Mouse (Mus musculus) heart, adult 2 months (tissue): ENCODE data around the gene Cend1. TPM values are rescaled to one million over a fixed set of nuclear protein-coding genes. Genes with fewer than 3 reads are reported as not detected.

ENCODE experiments used
- DNase-seq, 2 experiments: peaks; one replicate each; pipeline ENCODE4 v3.0.0; 2021
- H3K27ac ChIP-seq: fragments of 200-600 bp; 2 replicates; pipeline ENCODE4 v1.8.1; 2022
- H3K27me3 ChIP-seq: fragments of 200-500 bp; 2 replicates; pipeline ENCODE4 v1.6.1; 2012; ENCODE audit warnings: mild to moderate bottlenecking, low read length, inconsistent platforms, mixed read lengths; ENCODE audit not compliant: control insufficient read depth, insufficient read depth
- H3K36me3 ChIP-seq: fragments of 200-500 bp; 2 replicates; pipeline ENCODE4 v1.6.1; 2012; ENCODE audit warnings: low read length, inconsistent platforms; ENCODE audit not compliant: control insufficient read depth, insufficient read depth
- H3K4me1 ChIP-seq: fragments of 200-500 bp; 2 replicates; pipeline ENCODE4 v1.6.1; 2011; ENCODE audit warnings: low read length; ENCODE audit not compliant: control insufficient read depth, insufficient read depth
- H3K4me3 ChIP-seq: fragments of 200-600 bp; 2 replicates; pipeline ENCODE4 v1.8.1; 2022
- H3K79me2 ChIP-seq: fragments of 200-500 bp; replicated peaks from 2 replicates; pipeline ENCODE4 v1.6.1; 2012; ENCODE audit warnings: mild to moderate bottlenecking, inconsistent platforms, low read length, moderate library complexity, mixed read lengths; ENCODE audit not compliant: control insufficient read depth, insufficient read depth
- H3K9ac ChIP-seq: fragments of 200-500 bp; 2 replicates; pipeline ENCODE4 v1.6.1; 2012; ENCODE audit warnings: low read depth, mild to moderate bottlenecking, control low read depth, inconsistent platforms, low read length, mixed read lengths
- CTCF ChIP-seq: fragments of 200-600 bp; IDR thresholded peaks from 2 replicates; pipeline ENCODE4 v1.8.1; 2022; ENCODE audit warnings: antibody characterized with exemption, mild to moderate bottlenecking, moderate library complexity
- EP300 ChIP-seq: fragments of 200-500 bp; IDR thresholded peaks from 2 replicates; pipeline ENCODE4 v1.6.1; 2011; ENCODE audit warnings: low read depth, low read length, control low read depth; ENCODE audit not compliant: insufficient read depth
- POLR2A ChIP-seq: fragments of 200-500 bp; IDR thresholded peaks from 2 replicates; pipeline ENCODE4 v1.6.1; 2011; ENCODE audit warnings: mild to moderate bottlenecking, low read depth, low read length, control low read depth; ENCODE audit not compliant: insufficient read depth
- WGBS: fragments of 180-500 bp; shearing (Covaris S2); methylation state at CpG from one replicate; pipeline ENCODE4 v1.1.7; 2018; 5-methylcytosine and 5-hydroxymethylcytosine counted together
- intact Hi-C: fragments of 180-260 bp; cut with DNase I; formaldehyde crosslinking; loops from one replicate; pipeline ENCODE4 v1.15.1; 2025
- polyA plus RNA-seq: library from polyadenylated mRNA; depleted of rRNA; stranded (reverse); fragments of >200 nt; gene quantifications from 2 replicates; pipeline ENCODE4 v1.2.3, GENCODE M21; 2012
- total RNA-seq, 2 experiments: library from RNA; stranded (reverse); gene quantifications; 2 replicates each; pipeline ENCODE4 v1.2.3; 2021

Cend1 gene
- total and polyA plus RNA-seq, 3 experiments = 1.0 to 1.8 (median 1.4) TPM

GRCm38 (mm10) chr7:141443081-141443821 lies 14.0 kb upstream of the Cend1 start:
- H3K27ac ChIP-seq = no peak overlapping the region
- no peaks in the 10 kb centered on the region for H3K27me3 ChIP-seq
- DNase-seq = peak in 1 of 2 experiments; percentile 27
- H3K36me3 ChIP-seq = peaks cover 2% of the 10 kb centered on the region
- H3K9ac ChIP-seq = no peak overlapping the region; the same call in 1 of the 2 replicates
- no peaks in the 10 kb centered on the region for H3K79me2 ChIP-seq
- H3K4me3 ChIP-seq = peak overlapping the region; percentile 45
- H3K4me1 ChIP-seq = peaks cover 3% of the 10 kb centered on the region
- WGBS = 16% methylated on average over 12 of the region's 12 CpGs
- intact Hi-C loops = no loop called here
- TF ChIP-seq EP300 (no peak), POLR2A (no peak), CTCF (peak; percentile 24; the same call in 1 of the 2 replicates)

DNA sequence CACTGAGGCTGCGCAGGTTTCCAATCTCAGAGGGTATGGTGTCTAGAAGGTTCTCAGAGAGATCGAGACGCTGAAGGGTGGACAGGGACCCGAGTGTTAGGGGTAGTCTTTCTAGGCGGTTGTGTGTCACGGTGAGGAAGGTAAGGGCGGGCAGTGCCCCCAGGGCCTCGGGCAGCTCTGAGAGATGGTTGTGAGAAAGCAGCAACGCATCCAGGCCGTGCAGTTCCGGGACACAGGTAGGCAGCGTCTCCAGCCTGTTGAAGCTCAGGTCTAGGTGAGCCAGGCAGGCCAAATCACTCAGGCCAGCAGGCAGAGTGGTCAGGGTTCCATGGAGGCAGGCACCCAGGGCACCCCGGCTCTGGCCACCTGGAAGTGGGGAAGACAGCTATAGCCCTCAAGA lies 12.9 kb upstream of the Cend1 start:
- no peak overlapping the region for H3K27ac ChIP-seq
- no peaks in the 10 kb centered on the region for H3K79me2 ChIP-seq
- H3K27me3 ChIP-seq = no peaks in the 10 kb centered on the region
- WGBS = 95% methylated on average over 13 of the region's 13 CpGs
- no peaks in the 10 kb centered on the region for H3K36me3 ChIP-seq
- intact Hi-C loops = no loop called here
- H3K4me1 ChIP-seq = peaks cover 3% of the 10 kb centered on the region
- H3K4me3 ChIP-seq = no peak overlapping the region
- DNase-seq = peak in 1 of 2 experiments; percentile 14
- TF ChIP-seq CTCF = no peak
- no peak for TF ChIP-seq EP300
- no peak for TF ChIP-seq POLR2A
- no peak overlapping the region for H3K9ac ChIP-seq

DNA sequence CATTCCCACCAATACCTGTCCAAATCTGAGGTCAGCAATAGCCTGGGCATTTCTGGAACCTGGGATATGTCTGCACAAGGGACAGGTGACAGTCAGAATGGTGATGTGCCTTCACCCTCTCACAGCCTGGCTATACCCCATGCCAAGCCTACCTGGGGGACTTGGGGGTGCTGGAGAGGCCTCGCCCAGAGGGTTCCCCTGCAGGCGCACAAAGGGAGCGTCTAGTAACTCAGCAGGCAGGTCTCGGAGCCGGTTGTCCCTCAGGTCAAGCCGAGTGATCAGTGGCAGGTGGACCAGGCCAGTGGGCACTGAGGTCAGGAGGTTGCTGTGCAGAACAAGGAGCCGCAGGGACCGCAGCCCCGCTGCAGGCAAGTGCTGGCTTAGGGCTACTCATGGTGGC lies 12.2 kb upstream of the Cend1 start:
- DNase-seq = peak in 1 of 2 experiments; percentile 19
- TF ChIP-seq POLR2A (no peak), CTCF (no peak), EP300 (no peak)
- H3K9ac ChIP-seq = no peak overlapping the region
- H3K36me3 ChIP-seq = no peaks in the 10 kb centered on the region
- peaks cover 1% of the 10 kb centered on the region for H3K4me1 ChIP-seq
- no peaks in the 10 kb centered on the region for H3K79me2 ChIP-seq
- no peak overlapping the region for H3K27ac ChIP-seq
- no peaks in the 10 kb centered on the region for H3K27me3 ChIP-seq
- WGBS = 96% methylated on average over 9 of the region's 9 CpGs
- no peak overlapping the region for H3K4me3 ChIP-seq
- intact Hi-C loops = no loop called here

DNA sequence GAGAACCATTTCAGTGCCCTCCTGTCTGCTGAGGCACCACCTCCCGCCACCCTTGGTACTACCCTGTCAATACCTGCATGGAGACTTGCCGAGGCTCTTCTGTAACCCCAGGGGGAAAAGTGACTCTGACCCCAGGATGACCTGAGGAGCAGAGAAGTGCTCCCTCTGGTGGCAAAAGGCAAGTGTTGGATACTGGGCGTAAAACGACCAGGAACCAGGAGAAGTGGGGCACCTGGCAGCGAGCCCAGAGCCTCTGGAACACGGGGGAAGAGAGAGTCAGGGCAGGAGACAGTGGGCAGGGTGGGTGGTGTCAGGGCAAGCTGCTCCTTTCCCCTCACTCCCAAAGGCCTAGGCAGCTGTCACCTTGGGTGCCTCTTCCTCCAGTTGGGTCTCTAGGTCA lies 11.3 kb upstream of the Cend1 start:
- intact Hi-C loops = no loop called here
- no peak overlapping the region for H3K4me3 ChIP-seq
- no peak overlapping the region for H3K27ac ChIP-seq
- WGBS = 19% methylated on average over 6 of the region's 6 CpGs
- H3K36me3 ChIP-seq = no peaks in the 10 kb centered on the region
- H3K27me3 ChIP-seq = no peaks in the 10 kb centered on the region
- no peaks in the 10 kb centered on the region for H3K79me2 ChIP-seq
- peak; percentile 55 to 57 for DNase-seq
- no peak for TF ChIP-seq POLR2A
- TF ChIP-seq CTCF = peak; percentile 85
- H3K4me1 ChIP-seq = peaks cover 6% of the 10 kb centered on the region
- no peak overlapping the region for H3K9ac ChIP-seq

DNA sequence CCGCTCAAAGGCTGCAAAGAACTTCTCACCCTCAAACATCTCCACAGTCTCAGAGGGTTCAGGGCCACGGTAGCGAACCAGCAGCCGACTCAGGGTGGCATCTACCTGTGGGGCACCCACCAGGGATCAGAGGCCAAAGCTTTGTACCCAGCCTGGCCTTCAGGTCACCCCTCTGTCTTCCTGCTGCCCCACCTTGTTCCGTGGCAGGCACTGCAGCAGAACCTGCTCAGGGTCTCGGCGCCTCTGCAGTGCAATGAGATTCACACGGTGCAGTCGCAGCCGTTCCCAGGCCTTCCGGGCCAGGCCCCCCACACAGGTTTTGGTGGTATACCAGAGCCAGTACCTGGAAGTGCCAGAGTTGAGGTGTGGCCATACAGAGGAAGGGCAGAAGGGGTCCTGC lies 10.5 kb upstream of the Cend1 start:
- intact Hi-C loops = no loop called here
- H3K4me3 ChIP-seq = no peak overlapping the region
- no peaks in the 10 kb centered on the region for H3K79me2 ChIP-seq
- DNase-seq = peak in 1 of 2 experiments; percentile 19
- no peaks in the 10 kb centered on the region for H3K27me3 ChIP-seq
- WGBS = 95% methylated on average over 11 of the region's 11 CpGs
- H3K4me1 ChIP-seq = peaks cover 9% of the 10 kb centered on the region
- H3K9ac ChIP-seq = no peak overlapping the region
- no peak overlapping the region for H3K27ac ChIP-seq
- H3K36me3 ChIP-seq = no peaks in the 10 kb centered on the region
- TF ChIP-seq EP300 (no peak), CTCF (no peak), POLR2A (no peak)

DNA sequence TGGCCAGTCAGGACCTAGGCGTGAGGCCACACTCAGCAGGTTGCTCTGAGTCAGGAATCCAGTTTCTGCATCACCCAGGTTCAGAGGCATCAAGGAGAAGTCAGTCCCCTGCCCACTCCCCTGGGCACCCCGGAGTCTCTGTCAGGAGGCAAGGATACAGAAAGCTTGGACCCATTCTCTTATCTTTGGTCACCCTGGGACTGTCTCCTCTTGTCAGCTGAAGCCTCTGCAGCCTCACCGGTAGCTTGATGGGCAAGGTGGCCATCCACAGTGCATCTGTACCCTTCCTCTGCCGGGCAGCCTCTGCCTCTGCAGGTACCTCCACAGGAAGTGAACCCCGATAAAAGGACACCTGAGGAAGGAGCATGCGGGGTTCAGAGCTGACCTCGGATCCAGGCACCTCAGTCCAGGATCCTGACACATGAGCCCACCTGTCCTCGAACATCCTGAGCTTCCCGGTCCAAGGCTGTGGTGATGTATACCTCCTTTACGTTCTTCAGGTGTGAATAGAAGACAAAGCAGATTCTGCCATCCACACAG lies 9.9 kb upstream of the Cend1 start:
- Histone ChIP-seq H3K4me1 (peaks cover 11% of the 10 kb centered on the region), H3K9ac (no peak overlapping the region), H3K36me3 (no peaks in the 10 kb centered on the region), H3K4me3 (no peak overlapping the region), H3K27ac (no peak overlapping the region), H3K79me2 (no peaks in the 10 kb centered on the region), H3K27me3 (no peaks in the 10 kb centered on the region)
- intact Hi-C loops = no loop called here
- no peak for DNase-seq
- TF ChIP-seq EP300 = no peak
- TF ChIP-seq CTCF = no peak
- TF ChIP-seq POLR2A = no peak
- 95% methylated on average over 10 of the region's 10 CpGs for WGBS
